Mouse (Mus musculus) heart, postnatal 0 days (tissue): ENCODE measurements around the gene Nhlh2. TPM values are rescaled to one million over a fixed set of nuclear protein-coding genes. Genes with fewer than 3 reads are reported as not detected.

Experiments
- ATAC-seq: fragments of 200-750 bp; cut with Nextera tagmentation; 2 replicates; pipeline ENCODE4 v1.8.0; 2017; ENCODE audit warnings: low read depth, moderate number of reproducible peaks, moderate library complexity; ENCODE audit not compliant: insufficient read depth
- DNase-seq: peaks from one replicate; pipeline ENCODE4 v3.0.0-alpha.2; 2016; ENCODE audit warnings: low spot score
- H3K27ac ChIP-seq: fragments of 300-500 bp; sonication (generic); 2 replicates; pipeline ENCODE4 v1.5.1; 2014; ENCODE audit warnings: low read depth, mild to moderate bottlenecking
- H3K27me3 ChIP-seq: fragments of 300-500 bp; sonication (generic); 2 replicates; pipeline ENCODE4 v1.6.1; 2014; ENCODE audit warnings: low read length, mixed read lengths; ENCODE audit not compliant: control insufficient read depth, insufficient read depth
- H3K36me3 ChIP-seq: fragments of 300-500 bp; sonication (generic); replicated peaks from 2 replicates; pipeline ENCODE4 v1.6.1; 2014; ENCODE audit warnings: low read length, mixed read lengths; ENCODE audit not compliant: control insufficient read depth, insufficient read depth
- H3K4me1 ChIP-seq: fragments of 300-500 bp; sonication (generic); 2 replicates; pipeline ENCODE4 v1.6.1; 2014; ENCODE audit warnings: antibody characterized with exemption; ENCODE audit not compliant: control insufficient read depth, insufficient read depth
- H3K4me2 ChIP-seq: fragments of 300-500 bp; sonication (generic); 2 replicates; pipeline ENCODE4 v1.6.1; 2014; ENCODE audit warnings: low read depth, mild to moderate bottlenecking, low read length, moderate library complexity
- H3K4me3 ChIP-seq: fragments of 300-500 bp; sonication (generic); 2 replicates; pipeline ENCODE4 v1.5.1; 2014; ENCODE audit warnings: low read depth, low read length
- H3K9ac ChIP-seq: fragments of 300-500 bp; sonication (generic); replicated peaks from 2 replicates; pipeline ENCODE4 v1.6.1; 2014; ENCODE audit warnings: low read depth, low read length, mixed read lengths
- H3K9me3 ChIP-seq: fragments of 300-500 bp; sonication (generic); replicated peaks from 2 replicates; pipeline ENCODE4 v1.6.1; 2016; ENCODE audit warnings: low read length; ENCODE audit not compliant: control insufficient read depth
- CTCF ChIP-seq: IDR thresholded peaks from 2 replicates; pipeline ENCODE4 v1.5.1; 2016; ENCODE audit warnings: antibody characterized with exemption, control low read depth, low read depth
- EP300 ChIP-seq: IDR thresholded peaks from 2 replicates; pipeline ENCODE4 v1.6.1; 2016; ENCODE audit warnings: antibody characterized with exemption, low read depth
- WGBS: fragments of 180-500 bp; shearing (Covaris S2); extraction: QIAGEN DNeasy Blood & Tissue Kit; methylation state at CpG from one replicate; pipeline ENCODE4 v1.1.7; 2014; 5-methylcytosine and 5-hydroxymethylcytosine counted together
- polyA plus RNA-seq: library from polyadenylated mRNA; unstranded; fragments of >200 nt; fragmentation: Nextera tagmentation; extraction: Ambion mirVana; gene quantifications from 2 replicates; pipeline ENCODE4 v1.2.1, GENCODE M21; 2015
- total RNA-seq: library from RNA; depleted of rRNA; stranded (reverse); fragments of >200 nt; gene quantifications from 2 replicates; pipeline ENCODE4 v1.2.3, GENCODE M21; 2014; ENCODE audit warnings: low replicate concordance; rRNA removed

Gene Nhlh2
- total RNA-seq (not detected in 2 replicates), polyA plus RNA-seq (not detected in 2 replicates)

DNA sequence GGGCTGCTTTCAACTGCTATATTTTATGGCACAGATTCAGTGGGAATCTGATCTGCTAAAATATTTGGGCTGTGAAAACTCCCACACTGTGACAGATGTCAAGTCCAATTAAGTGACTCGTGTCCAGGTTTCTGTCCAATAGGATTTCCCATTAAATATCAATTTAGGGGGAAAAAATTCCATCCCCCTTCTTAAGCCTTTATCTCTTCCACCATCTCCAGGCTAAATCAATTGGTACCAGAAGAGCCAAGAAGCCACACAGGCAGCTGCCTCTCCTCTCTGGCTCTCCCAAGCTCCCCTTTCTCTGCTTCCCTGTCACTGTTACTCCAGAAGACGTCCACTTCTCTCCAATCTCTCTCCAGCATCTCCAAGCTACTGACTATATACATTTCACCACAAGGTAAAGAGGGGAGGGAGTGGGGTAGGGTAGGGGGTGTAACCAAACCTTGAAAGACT is at the start of gene Nhlh2:
TSS of gene Nhlh2 (plus strand) at position 151 of the 456 bp plus-strand sequence.
- H3K4me3 ChIP-seq: no peak within 1 kb of the TSS

DNA sequence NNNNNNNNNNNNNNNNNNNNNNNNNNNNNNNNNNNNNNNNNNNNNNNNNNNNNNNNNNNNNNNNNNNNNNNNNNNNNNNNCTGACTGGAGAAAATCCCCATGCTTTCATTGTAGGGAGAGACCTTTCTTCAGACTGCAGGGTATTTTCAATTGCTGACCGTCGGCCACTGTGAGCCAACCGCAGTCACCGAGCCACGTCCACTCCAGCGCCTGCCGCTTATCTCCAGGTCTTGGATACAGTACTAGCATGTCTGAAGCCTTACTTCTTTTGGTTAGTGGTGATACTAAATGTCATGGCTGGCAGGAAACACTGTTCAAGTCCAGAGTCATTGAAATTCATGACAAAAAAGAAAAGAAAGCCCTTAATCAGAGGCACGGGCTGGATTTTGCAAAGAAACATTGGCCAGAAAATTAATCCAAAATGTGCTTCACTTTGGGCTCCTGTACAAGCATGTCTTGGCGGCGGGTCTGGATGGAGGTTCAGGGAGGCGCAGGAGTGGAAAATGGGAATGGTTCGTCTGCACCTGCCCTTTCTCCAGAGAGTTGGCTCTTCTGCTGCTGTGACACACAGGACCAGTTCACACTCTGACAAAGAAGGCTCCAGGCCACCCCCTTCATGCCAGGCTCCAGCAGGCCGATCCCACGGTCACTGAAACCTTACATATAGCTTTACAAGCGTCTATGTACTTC is 48.6 kb upstream of the Nhlh2 start:
- Histone ChIP-seq H3K27ac (no peak overlapping the region), H3K4me3 (no peak overlapping the region), H3K36me3 (no peaks in the 10 kb centered on the region), H3K9ac (no peak overlapping the region), H3K27me3 (no peaks in the 10 kb centered on the region), H3K9me3 (no peaks in the 10 kb centered on the region), H3K4me1 (no peaks in the 10 kb centered on the region), H3K4me2 (no peak overlapping the region)
- DNase-seq (no peak), ATAC-seq (no peak)
- no peak for TF ChIP-seq CTCF
- no peak for TF ChIP-seq EP300
- WGBS: 77% methylated on average over 15 of the region's 15 CpGs

More for the DNA sequence above, at the start of gene Nhlh2:
- Histone ChIP-seq H3K27me3 (peaks cover 71% of the 10 kb centered on the region), H3K27ac (no peak within 1 kb of the TSS), H3K4me2 (no peak within 1 kb of the TSS), H3K9ac (no peak within 1 kb of the TSS), H3K4me1 (peaks cover 8% of the 10 kb centered on the region; the same call in 1 of the 2 replicates), H3K9me3 (no peaks in the 10 kb centered on the region), H3K36me3 (no peaks in the 10 kb centered on the region)
- WGBS: 27% methylated on average over 2 of the region's 2 CpGs
- DNase-seq (no peak), ATAC-seq (no peak)
- no peak for TF ChIP-seq EP300
- no peak for TF ChIP-seq CTCF

GRCm38 (mm10) chr3:101963501-101963900 is 46.4 kb upstream of the Nhlh2 start:
- 65% methylated on average over 9 of the region's 9 CpGs for WGBS
- H3K27ac ChIP-seq: no peak overlapping the region
- no peak for ATAC-seq
- TF ChIP-seq CTCF (no peak), EP300 (no peak)
- DNase-seq: no peak
- H3K9ac ChIP-seq: no peak overlapping the region
- H3K4me1 ChIP-seq: no peaks in the 10 kb centered on the region
- H3K4me2 ChIP-seq: no peak overlapping the region
- no peaks in the 10 kb centered on the region for H3K27me3 ChIP-seq
- no peaks in the 10 kb centered on the region for H3K9me3 ChIP-seq
- no peaks in the 10 kb centered on the region for H3K36me3 ChIP-seq
- no peak overlapping the region for H3K4me3 ChIP-seq

GRCm38 (mm10) chr3:101964352-101964751 is 45.5 kb upstream of the Nhlh2 start:
- 68% methylated on average over 7 of the region's 7 CpGs for WGBS
- DNase-seq (no peak), ATAC-seq (no peak)
- no peak overlapping the region for H3K27ac ChIP-seq
- H3K9ac ChIP-seq: no peak overlapping the region
- no peak for TF ChIP-seq EP300
- no peaks in the 10 kb centered on the region for H3K9me3 ChIP-seq
- no peaks in the 10 kb centered on the region for H3K4me1 ChIP-seq
- no peak overlapping the region for H3K4me2 ChIP-seq
- no peaks in the 10 kb centered on the region for H3K36me3 ChIP-seq
- H3K4me3 ChIP-seq: no peak overlapping the region
- H3K27me3 ChIP-seq: no peaks in the 10 kb centered on the region

DNA sequence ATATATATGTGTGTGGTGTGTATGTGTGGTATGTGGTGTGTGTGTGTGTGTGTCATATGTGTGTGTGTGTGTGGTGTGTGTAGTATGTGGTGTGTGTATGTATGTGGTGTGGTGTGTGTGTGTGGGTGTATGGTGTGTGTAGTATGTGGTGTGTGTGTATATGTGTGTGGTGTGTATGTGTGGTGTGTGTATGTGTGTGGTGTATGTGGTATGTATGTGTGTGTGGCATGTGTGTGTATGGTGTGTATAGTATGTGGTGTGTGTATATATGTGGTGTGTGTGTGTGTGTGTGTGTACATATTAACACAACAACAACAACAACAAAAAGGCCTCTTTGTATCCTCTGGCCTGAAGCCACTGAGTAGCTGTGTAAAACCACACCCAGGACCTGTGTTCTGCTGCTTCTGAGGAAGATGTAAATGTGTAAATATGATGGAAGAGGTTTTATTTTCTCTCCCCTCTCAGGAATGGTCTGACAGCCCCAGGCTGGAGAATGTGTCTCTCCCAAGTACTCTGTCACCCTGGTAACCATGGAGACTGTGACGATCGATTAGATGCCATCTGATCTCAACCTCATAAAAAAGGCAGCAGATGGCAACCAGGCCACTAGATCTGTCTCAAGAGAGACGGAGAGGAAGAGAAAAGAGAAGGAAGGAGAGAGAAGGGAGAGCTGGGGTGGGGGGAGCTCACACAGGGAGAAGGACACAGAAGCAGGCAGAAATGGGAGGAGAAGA is 42.9 kb upstream of the Nhlh2 start:
- no peak for ATAC-seq
- 66% methylated on average over 3 of the region's 3 CpGs for WGBS
- TF ChIP-seq EP300: no peak
- no peak for TF ChIP-seq CTCF

More for the DNA sequence above, 42.9 kb upstream of the Nhlh2 start:
- no peaks in the 10 kb centered on the region for H3K4me1 ChIP-seq
- no peak overlapping the region for H3K4me3 ChIP-seq
- H3K9ac ChIP-seq: no peak overlapping the region
- no peak overlapping the region for H3K4me2 ChIP-seq
- H3K36me3 ChIP-seq: no peaks in the 10 kb centered on the region
- H3K27ac ChIP-seq: no peak overlapping the region
- DNase-seq: no peak
- H3K27me3 ChIP-seq: no peaks in the 10 kb centered on the region
- no peaks in the 10 kb centered on the region for H3K9me3 ChIP-seq
